Mouse (Mus musculus) C2C12 (cell line): ENCODE data around the gene Arhgef40.
A peak's percentile ranks its signal among the peaks of the same experiment; 100 is the strongest.

Experiments used
- CTCF ChIP-seq: IDR thresholded peaks from one replicate; pipeline ENCODE4 v1.5.1; 2011; ENCODE audit not compliant: control insufficient read depth, insufficient read depth, insufficient read length
- MAX ChIP-seq: IDR thresholded peaks from one replicate; pipeline ENCODE4 v1.6.1; 2011; ENCODE audit warnings: mild to moderate bottlenecking, control low read depth
- MYOD1 ChIP-seq: IDR thresholded peaks from one replicate; pipeline ENCODE4 v1.6.1; 2011; ENCODE audit warnings: low read depth; ENCODE audit not compliant: control insufficient read depth, insufficient read length
- USF1 ChIP-seq: IDR thresholded peaks from one replicate; pipeline ENCODE4 v1.6.1; 2011; ENCODE audit warnings: low read depth, mild to moderate bottlenecking, control low read depth, moderate library complexity

GRCm38 (mm10) chr14:52019590-52020340 is 35.2 kb downstream of the Arhgef40 start:
- peak; percentile 75 for TF ChIP-seq CTCF
- no peak for TF ChIP-seq MAX
- TF ChIP-seq MYOD1, result no peak
- TF ChIP-seq USF1, result peak; percentile 83
